Mouse (Mus musculus) midbrain, postnatal 0 days (tissue): ENCODE data around the gene Uap1. TPM values are rescaled to one million over a fixed set of nuclear protein-coding genes. Genes with fewer than 3 reads are reported as not detected.

Experiments
- ATAC-seq: fragments of 200-750 bp; cut with Nextera tagmentation; 2 replicates; pipeline ENCODE4 v1.8.0; 2017; ENCODE audit warnings: moderate number of reproducible peaks, mild to moderate bottlenecking, moderate TSS enrichment, moderate library complexity; ENCODE audit not compliant: low FRiP score
- DNase-seq: peaks from one replicate; pipeline ENCODE4 v3.0.0-alpha.2; 2015; ENCODE audit warnings: low spot score
- H3K27ac ChIP-seq: fragments of 300-500 bp; sonication (generic); 2 replicates; pipeline ENCODE4 v1.5.1; 2014; ENCODE audit warnings: low read depth, mild to moderate bottlenecking, low read length, mixed read lengths
- H3K27me3 ChIP-seq: fragments of 300-500 bp; sonication (generic); 2 replicates; pipeline ENCODE4 v1.6.1; 2014; ENCODE audit warnings: low read length, control low read depth, mixed read lengths; ENCODE audit not compliant: insufficient read depth
- H3K36me3 ChIP-seq: fragments of 300-500 bp; sonication (generic); 2 replicates; pipeline ENCODE4 v1.6.1; 2014; ENCODE audit warnings: low read length, control low read depth, mixed read lengths; ENCODE audit not compliant: insufficient read depth
- H3K4me1 ChIP-seq: fragments of 300-500 bp; sonication (generic); 2 replicates; pipeline ENCODE4 v1.6.1; 2014; ENCODE audit warnings: mild to moderate bottlenecking, control low read depth, antibody characterized with exemption, low read length, mixed read lengths; ENCODE audit not compliant: insufficient read depth
- H3K4me2 ChIP-seq: fragments of 300-500 bp; sonication (generic); 2 replicates; pipeline ENCODE4 v1.6.1; 2014; ENCODE audit warnings: low read depth, mild to moderate bottlenecking, low read length, mixed read lengths; ENCODE audit not compliant: poor library complexity, severe bottlenecking
- H3K4me3 ChIP-seq: fragments of 300-500 bp; sonication (generic); 2 replicates; pipeline ENCODE4 v1.5.1; 2014; ENCODE audit warnings: low read depth, mild to moderate bottlenecking, low read length, moderate library complexity
- H3K9ac ChIP-seq: fragments of 300-500 bp; sonication (generic); replicated peaks from 2 replicates; pipeline ENCODE4 v1.6.1; 2014; ENCODE audit warnings: mild to moderate bottlenecking, low read length, moderate library complexity, mixed read lengths; ENCODE audit not compliant: poor library complexity, severe bottlenecking
- H3K9me3 ChIP-seq: fragments of 300-500 bp; sonication (generic); 2 replicates; pipeline ENCODE4 v1.6.1; 2016; ENCODE audit warnings: low read length, control low read depth
- CTCF ChIP-seq: IDR thresholded peaks from 2 replicates; pipeline ENCODE4 v1.5.1; 2016; ENCODE audit warnings: antibody characterized with exemption, mild to moderate bottlenecking
- WGBS: fragments of 180-500 bp; shearing (Covaris S2); extraction: QIAGEN DNeasy Blood & Tissue Kit; methylation state at CpG from one replicate; pipeline ENCODE4 v1.1.7; 2014; 5-methylcytosine and 5-hydroxymethylcytosine counted together
- polyA plus RNA-seq: library from polyadenylated mRNA; unstranded; fragments of >200 nt; fragmentation: Nextera tagmentation; extraction: Ambion mirVana; gene quantifications from 2 replicates; pipeline ENCODE4 v1.2.1, GENCODE M21; 2015
- total RNA-seq: library from RNA; depleted of rRNA; stranded (reverse); fragments of >200 nt; gene quantifications from 2 replicates; pipeline ENCODE4 v1.2.3, GENCODE M21; 2014

The Uap1 gene
- total and polyA plus RNA-seq, 2 experiments from 2014 or later: 38.6 to 59.0 TPM

DNA sequence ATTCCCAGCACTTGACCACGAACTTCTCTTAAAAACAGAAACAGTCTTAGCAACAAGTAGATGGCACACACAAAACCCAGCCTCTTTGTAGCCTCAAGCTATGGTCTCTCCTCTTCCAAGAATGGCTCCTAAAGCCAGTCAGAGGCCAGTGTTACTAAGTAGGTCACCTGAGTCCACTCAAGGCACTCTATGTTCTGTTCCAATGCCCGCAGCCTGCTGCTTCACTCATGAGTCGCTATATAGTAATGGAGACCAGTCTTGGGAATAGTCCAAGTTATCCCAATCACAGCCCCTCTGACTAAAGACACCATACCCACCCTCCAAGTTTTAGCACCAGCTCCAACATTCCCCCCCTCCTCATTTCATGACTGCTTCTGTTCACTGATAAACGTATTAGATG lies 29.2 kb downstream of the Uap1 start:
- H3K27me3 ChIP-seq: no peaks in the 10 kb centered on the region
- H3K4me3 ChIP-seq: no peak overlapping the region
- DNase-seq (no peak), ATAC-seq (no peak)
- TF ChIP-seq CTCF: no peak
- H3K4me1 ChIP-seq: no peaks in the 10 kb centered on the region
- H3K27ac ChIP-seq: no peak overlapping the region
- no peak overlapping the region for H3K4me2 ChIP-seq
- no peaks in the 10 kb centered on the region for H3K9me3 ChIP-seq
- peaks cover 24% of the 10 kb centered on the region for H3K36me3 ChIP-seq
- H3K9ac ChIP-seq: no peak overlapping the region
- WGBS: 88% methylated on average over 4 of the region's 4 CpGs

DNA sequence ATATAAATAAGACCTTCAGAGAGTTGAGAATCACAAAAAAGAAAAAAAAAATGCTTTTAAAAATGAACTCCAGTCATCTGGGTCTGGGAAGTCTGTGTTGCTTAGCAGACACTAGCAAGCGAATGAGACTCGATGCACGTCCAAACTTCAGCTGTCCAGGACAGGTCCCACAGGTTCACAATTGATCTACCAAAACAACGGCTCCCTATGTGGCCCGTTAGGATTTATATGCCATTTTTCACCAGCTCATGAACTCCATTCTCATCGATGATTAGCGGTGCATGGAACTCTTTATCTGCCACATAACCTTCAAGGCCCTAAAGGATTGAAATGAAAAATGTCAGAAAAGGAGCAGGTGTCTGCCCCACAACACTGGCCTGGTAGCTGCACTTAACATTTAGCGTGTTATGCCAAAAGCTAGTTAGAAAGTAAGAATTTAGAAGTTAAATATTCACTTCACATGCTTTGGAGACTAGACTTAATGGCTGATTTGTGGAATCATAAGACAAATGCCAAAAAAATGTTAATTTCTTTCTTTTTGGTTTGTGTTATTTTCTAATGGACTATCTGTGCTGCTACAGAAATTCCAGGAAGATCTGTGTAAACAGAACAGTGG lies 32.4 kb downstream of the Uap1 start:
- no peak for TF ChIP-seq CTCF
- 92% methylated on average over 8 of the region's 8 CpGs for WGBS

DNA sequence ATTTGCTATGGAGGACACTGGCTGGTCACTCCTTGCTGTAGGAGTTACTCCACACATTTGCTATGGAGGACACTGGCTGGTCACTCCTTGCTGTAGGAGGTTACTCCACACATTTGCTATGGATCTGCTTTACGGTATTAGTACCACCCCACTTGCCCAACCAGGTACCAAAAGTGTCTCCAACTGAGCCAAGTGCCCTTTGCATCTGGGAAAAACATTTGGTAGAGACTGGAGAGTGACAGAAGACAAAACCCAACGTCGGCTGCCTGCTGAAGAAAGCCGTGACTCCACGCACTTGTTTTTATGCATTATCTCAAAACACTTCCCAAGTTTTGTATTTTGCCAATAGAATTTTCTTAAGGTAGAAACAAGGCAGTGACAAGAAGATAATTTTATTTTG lies 33.1 kb downstream of the Uap1 start:
- no peak overlapping the region for H3K27ac ChIP-seq
- no peak for DNase-seq
- no peak for ATAC-seq
- no peak overlapping the region for H3K4me2 ChIP-seq
- H3K4me1 ChIP-seq: no peaks in the 10 kb centered on the region
- H3K27me3 ChIP-seq: no peaks in the 10 kb centered on the region
- 98% methylated on average over 5 of the region's 5 CpGs for WGBS
- H3K4me3 ChIP-seq: no peak overlapping the region
- no peak for TF ChIP-seq CTCF
- H3K9ac ChIP-seq: no peak overlapping the region
- H3K9me3 ChIP-seq: no peaks in the 10 kb centered on the region
- 0 out of 2 replicates have a peak, but pooled peaks cover 7% of the 10 kb centered on the region for H3K36me3 ChIP-seq

More for the DNA sequence above, 32.4 kb downstream of the Uap1 start:
- Histone ChIP-seq H3K27ac (no peak overlapping the region), H3K27me3 (no peaks in the 10 kb centered on the region), H3K36me3 (0 out of 2 replicates have a peak, but pooled peaks cover 7% of the 10 kb centered on the region), H3K4me1 (no peaks in the 10 kb centered on the region), H3K9ac (no peak overlapping the region), H3K4me2 (no peak overlapping the region), H3K4me3 (no peak overlapping the region), H3K9me3 (no peaks in the 10 kb centered on the region)
- no peak for ATAC-seq
- DNase-seq: no peak

DNA sequence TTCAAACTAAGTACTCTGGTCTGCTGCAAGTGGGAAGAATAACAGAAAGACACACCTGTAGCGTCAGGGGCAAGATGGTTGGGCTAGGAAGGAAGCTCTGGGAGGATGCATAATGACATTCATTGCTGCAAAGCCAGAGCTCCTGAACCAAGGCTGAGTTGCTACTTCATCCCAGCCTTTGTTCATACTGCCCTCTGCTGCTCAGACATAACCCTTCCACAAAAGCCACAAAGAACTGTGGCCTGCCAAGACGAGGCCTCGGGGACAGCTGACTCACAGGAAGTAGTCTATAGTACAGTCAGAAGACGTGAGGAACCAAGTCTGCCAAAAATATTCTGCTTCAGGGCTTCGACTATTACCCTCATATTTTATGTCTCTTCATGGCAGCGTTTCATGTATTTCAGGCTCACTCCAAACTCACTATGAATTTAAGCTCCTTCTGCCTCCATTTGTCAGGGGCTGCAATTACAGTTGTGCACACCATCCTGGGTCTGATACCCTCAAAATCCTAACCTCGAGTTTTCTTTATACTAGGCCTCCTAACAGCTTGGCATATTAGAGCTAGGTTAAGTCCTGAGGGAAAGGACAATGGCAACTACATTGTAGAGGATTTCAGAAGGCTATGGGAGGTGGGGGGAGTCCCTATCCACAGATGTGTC lies 38.3 kb downstream of the Uap1 start:
- peak; percentile 82 for TF ChIP-seq CTCF
- WGBS: 29% methylated on average over 7 of the region's 7 CpGs
- Histone ChIP-seq H3K9ac (no peak overlapping the region), H3K4me3 (no peak overlapping the region), H3K4me2 (no peak overlapping the region), H3K27ac (no peak overlapping the region), H3K27me3 (no peaks in the 10 kb centered on the region), H3K36me3 (no peaks in the 10 kb centered on the region), H3K4me1 (no peaks in the 10 kb centered on the region), H3K9me3 (no peaks in the 10 kb centered on the region)
- peak; percentile 78 for ATAC-seq
- DNase-seq: peak; percentile 86

DNA sequence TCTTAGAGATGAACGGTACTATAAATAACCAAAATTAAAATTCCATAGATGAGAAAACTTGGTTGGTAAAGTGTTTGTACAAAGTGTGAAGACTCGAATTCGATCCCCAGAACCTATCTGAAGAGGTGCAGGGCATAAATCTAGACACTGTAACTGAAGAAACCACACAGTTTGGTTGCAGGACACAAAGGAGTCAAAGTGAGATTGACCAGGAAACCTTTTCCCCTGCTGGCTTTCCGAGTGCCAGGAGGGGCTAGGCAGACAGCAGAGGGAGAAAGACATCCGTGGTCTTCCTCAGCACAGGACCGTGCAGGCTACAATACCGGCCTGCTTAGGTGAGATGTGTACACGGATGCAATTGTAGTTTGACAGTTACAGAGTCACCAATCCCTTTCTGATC lies 40.5 kb downstream of the Uap1 start:
- no peak for TF ChIP-seq CTCF
- H3K27ac ChIP-seq: no peak overlapping the region
- H3K4me1 ChIP-seq: no peaks in the 10 kb centered on the region
- DNase-seq (no peak), ATAC-seq (no peak)
- no peaks in the 10 kb centered on the region for H3K27me3 ChIP-seq
- H3K36me3 ChIP-seq: no peaks in the 10 kb centered on the region
- H3K9me3 ChIP-seq: no peaks in the 10 kb centered on the region
- H3K4me2 ChIP-seq: no peak overlapping the region
- H3K4me3 ChIP-seq: no peak overlapping the region
- H3K9ac ChIP-seq: no peak overlapping the region
- WGBS: 87% methylated on average over 8 of the region's 8 CpGs

DNA sequence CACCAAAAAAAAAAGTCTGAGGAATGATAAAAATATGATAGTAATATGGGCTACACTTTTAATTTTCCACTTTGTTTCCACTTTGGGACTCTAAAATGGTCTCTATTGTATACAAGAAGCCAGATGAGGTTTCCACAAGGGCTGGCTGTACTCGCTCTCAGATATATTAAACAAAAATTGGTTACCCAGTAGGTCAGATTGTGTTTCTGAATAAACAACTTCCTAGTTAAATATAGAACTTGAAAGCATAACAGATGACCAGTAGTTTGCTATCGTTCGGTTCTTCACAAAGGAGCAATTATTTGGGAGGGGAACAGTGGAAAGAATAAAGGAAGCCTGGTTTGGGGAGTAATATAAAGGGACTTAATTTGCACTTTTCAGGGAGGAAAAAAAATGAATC lies 43.8 kb downstream of the Uap1 start:
- Histone ChIP-seq H3K36me3 (no peaks in the 10 kb centered on the region), H3K9me3 (no peaks in the 10 kb centered on the region), H3K27ac (no peak overlapping the region), H3K9ac (no peak overlapping the region), H3K27me3 (no peaks in the 10 kb centered on the region), H3K4me3 (no peak overlapping the region), H3K4me2 (no peak overlapping the region), H3K4me1 (no peaks in the 10 kb centered on the region)
- ATAC-seq: no peak
- TF ChIP-seq CTCF: no peak
- 81% methylated on average over 3 of the region's 3 CpGs for WGBS
- DNase-seq: no peak
